In the genomic region with DNA sequence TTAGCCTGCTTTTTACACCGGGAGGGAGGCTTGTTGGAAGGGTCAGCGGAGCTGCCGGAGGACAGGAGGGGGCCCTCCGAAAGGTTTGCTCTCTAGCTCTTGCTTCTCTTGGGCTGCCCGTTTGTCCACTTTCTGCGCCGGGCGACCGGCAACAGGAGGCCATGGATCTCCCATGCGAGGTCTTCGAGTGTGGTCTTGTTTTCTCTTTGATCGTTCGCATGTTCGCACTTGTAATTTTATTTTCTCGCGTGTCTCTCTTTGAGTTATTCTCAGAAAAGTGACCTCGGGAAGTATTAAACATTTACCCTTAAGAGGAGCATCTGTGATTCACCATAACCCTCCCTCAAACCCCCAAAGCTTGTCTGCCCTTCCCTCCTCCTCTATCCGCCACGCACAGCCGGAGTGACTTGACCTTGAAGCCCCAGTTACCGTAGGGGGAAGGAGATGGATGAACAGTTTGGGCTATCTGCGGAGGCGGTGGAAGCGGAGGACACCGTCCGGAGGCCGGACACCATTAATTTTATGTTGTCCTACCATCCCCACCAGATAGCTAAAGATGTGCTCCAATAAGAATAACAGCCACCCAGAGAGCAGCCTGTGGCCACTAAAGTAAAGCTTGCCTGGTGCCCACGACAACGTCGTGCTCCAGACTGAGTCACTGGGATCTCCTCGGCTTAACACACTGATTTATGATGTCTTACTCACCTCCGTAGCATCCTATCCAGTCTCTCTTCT, we compare ENCODE assay signal across 8 mouse cellular contexts. TPM values are rescaled to one million over a fixed set of nuclear protein-coding genes. Genes with fewer than 3 reads are reported as not detected.
A peak's percentile ranks its signal among the peaks of the same experiment; 100 is the strongest.
DNase-seq lines count a peak whose midpoint lies in the region; ATAC-seq and TF ChIP-seq lines count a peak whose summit lies in the region.

No protein-coding gene starts in this region.

- peak overlapping the region; percentile 86 for H3K9ac ChIP-seq in liver, adult 2 months (ENCODE audit: low read depth, low read length)
- H3K9ac ChIP-seq in limb, embryonic 12.5 days (replicated peaks): peak overlapping the region; percentile 70
- peak overlapping the region; percentile 96 for H3K9ac ChIP-seq in neural tube, embryonic 13.5 days

- peak overlapping the region; percentile 77 for H3K4me2 ChIP-seq in limb, embryonic 12.5 days
- peak overlapping the region; percentile 89 for H3K4me2 ChIP-seq in neural tube, embryonic 13.5 days

- H3K9me3 ChIP-seq in limb, embryonic 12.5 days: no peaks in the 10 kb centered on the region
- H3K9me3 ChIP-seq in neural tube, embryonic 13.5 days: no peaks in the 10 kb centered on the region

- 2% methylated on average over 32 of the region's 32 CpGs for WGBS in liver, adult 2 months
- under 1% methylated on average over 32 of the region's 32 CpGs for WGBS in cerebellum, adult 2 months
- WGBS in limb, embryonic 12.5 days: under 1% methylated on average over 32 of the region's 32 CpGs
- WGBS in neural tube, embryonic 13.5 days: under 1% methylated on average over 32 of the region's 32 CpGs

- no peaks in the 10 kb centered on the region for H3K27me3 ChIP-seq in liver, adult 2 months (ENCODE audit: control insufficient read depth, insufficient read depth, low read length)
- no peaks in the 10 kb centered on the region for H3K27me3 ChIP-seq in cerebellum, adult 2 months (ENCODE audit: control insufficient read depth, insufficient read depth, low read length)
- peaks cover 5% of the 10 kb centered on the region for H3K27me3 ChIP-seq in limb, embryonic 12.5 days
- no peaks in the 10 kb centered on the region for H3K27me3 ChIP-seq in neural tube, embryonic 13.5 days

- H3K36me3 ChIP-seq in liver, adult 2 months (ENCODE audit: control insufficient read depth, insufficient read depth, low read length): no peaks in the 10 kb centered on the region
- no peaks in the 10 kb centered on the region for H3K36me3 ChIP-seq in limb, embryonic 12.5 days
- H3K36me3 ChIP-seq in neural tube, embryonic 13.5 days: no peaks in the 10 kb centered on the region

- TF ChIP-seq CTCF in liver, adult 2 months (IDR thresholded peaks at IDR 0.05; ENCODE audit: low read depth, low read length): no peak
- no peak for TF ChIP-seq CTCF in cerebellum, adult 2 months (IDR thresholded peaks at IDR 0.05; ENCODE audit: borderline replicate concordance, insufficient read depth, low read depth, low read length)

- peaks cover 3% of the 10 kb centered on the region; the same call in 1 of the 2 replicates for H3K79me2 ChIP-seq in liver, adult 2 months (ENCODE audit: control insufficient read depth, insufficient read depth, low read length)

- DNase-seq in liver, adult 2 months (ENCODE audit: extremely low read depth, low read depth, low spot score): no peak
- no peak for DNase-seq in liver
- peak; percentile 53 to 69 for DNase-seq in cerebellum, adult 2 months
- peak; percentile 41 to 70 for DNase-seq in frontal cortex, adult 2 months (ENCODE audit: extremely low spot score in 1 of 2, low spot score in 1 of 2)

- peak; percentile 9 for ATAC-seq in inflammation-experienced regulatory T-cells, adult 6 months
- no peak; the same call in 1 of the 2 replicates for ATAC-seq in limb, embryonic 12.5 days (ENCODE audit: insufficient number of reproducible peaks, insufficient read depth, low FRiP score, low TSS enrichment, low read depth)
- ATAC-seq in neural tube, embryonic 13.5 days (ENCODE audit: low read depth): no peak
- no peak for ATAC-seq in activated CD4-positive, CD25-positive, alpha-beta regulatory T cell, adult 4 months

- peak overlapping the region; percentile 89 for H3K27ac ChIP-seq in liver, adult 2 months (replicated peaks; ENCODE audit: insufficient read depth, low read depth, low read length)
- peak overlapping the region; percentile 95 for H3K27ac ChIP-seq in cerebellum, adult 2 months (ENCODE audit: insufficient read depth, low read length)
- H3K27ac ChIP-seq in limb, embryonic 12.5 days: peak overlapping the region; percentile 98
- peak overlapping the region; percentile 94 for H3K27ac ChIP-seq in neural tube, embryonic 13.5 days (replicated peaks)

- H3K4me1 ChIP-seq in liver, adult 2 months (ENCODE audit: control insufficient read depth, insufficient read depth, low read length): peaks cover 4% of the 10 kb centered on the region; the same call in 1 of the 2 replicates
- no peaks in the 10 kb centered on the region; the same call in 1 of the 2 replicates for H3K4me1 ChIP-seq in cerebellum, adult 2 months (ENCODE audit: control insufficient read depth, insufficient read depth, low read length)
- peaks cover 15% of the 10 kb centered on the region for H3K4me1 ChIP-seq in limb, embryonic 12.5 days (replicated peaks)
- peaks cover 35% of the 10 kb centered on the region for H3K4me1 ChIP-seq in neural tube, embryonic 13.5 days (replicated peaks)

- TF ChIP-seq POLR2A in liver, adult 2 months (IDR thresholded peaks at IDR 0.05; ENCODE audit: extremely low read depth, insufficient read depth, low read length): no peak
- 0 out of 2 replicates have a peak, but pooled peaks have one; percentile 14 for TF ChIP-seq POLR2A in cerebellum, adult 2 months (IDR thresholded peaks at IDR 0.05; ENCODE audit: borderline replicate concordance, insufficient read depth, low read length)

- H3K4me3 ChIP-seq in liver, adult 2 months (ENCODE audit: insufficient read depth, low read depth, low read length): peak overlapping the region; percentile 91
- peak overlapping the region; percentile 64 for H3K4me3 ChIP-seq in cerebellum, adult 2 months (replicated peaks; ENCODE audit: insufficient read depth, low read depth, low read length)
- peak overlapping the region; percentile 86 for H3K4me3 ChIP-seq in limb, embryonic 12.5 days (replicated peaks)
- H3K4me3 ChIP-seq in neural tube, embryonic 13.5 days: peak overlapping the region; percentile 90

RNA-seq across cellular contexts. Expression of gene Nectin3, which starts 0.5 kb away (rescaled TPM):
- total RNA-seq in liver, adult 2 months (2014; rRNA removed): 53.1 and 53.2 TPM in 2 replicates
- 11.1 and 11.6 TPM in 2 replicates for polyA plus RNA-seq in liver, adult 2 months (2012; rRNA removed)
- 9.4 and 11.3 TPM in 2 replicates for polyA plus RNA-seq in cerebellum, adult 2 months (2012; rRNA removed)
- polyA plus RNA-seq in frontal cortex, adult 2 months (2012; rRNA removed): 22.6 and 23.2 TPM in 2 replicates
- not detected for polyA plus RNA-seq in inflammation-experienced regulatory T-cells, adult 6 months (2017; shearing (Covaris generic))
- polyA plus RNA-seq in limb, embryonic 12.5 days (2016; fragmentation: Nextera tagmentation; extraction: Ambion mirVana): 30.4 and 34.9 TPM in 2 replicates
- polyA plus RNA-seq in neural tube, embryonic 13.5 days (2015; fragmentation: Nextera tagmentation; extraction: Ambion mirVana): 33.3 and 34.1 TPM in 2 replicates
- polyA plus RNA-seq in activated CD4-positive, CD25-positive, alpha-beta regulatory T cell, adult 4 months (2017; shearing (Covaris generic)): under 1 TPM in 1 of 2 experiments, not detected in 1; 0.25 TPM

Comparison
In these comparisons a context has a peak if more than half of its experiments do, and no peak if none do; other contexts are left out.
1. DNase-seq: peak in cerebellum, adult 2 months (2 of 2) and frontal cortex, adult 2 months (2 of 2); none in liver, adult 2 months (single experiment) and liver (single experiment).
2. Peak in every context shown above with its lines, with median percentiles within 50 percentile points of each other: H3K27ac ChIP-seq, H3K4me3 ChIP-seq and H3K9ac ChIP-seq.